Mouse (Mus musculus): ENCODE measurements around the gene Fmo2. TPM values are rescaled to one million over a fixed set of nuclear protein-coding genes. Genes with fewer than 3 reads are reported as not detected.

Fmo2 gene
- polyA plus RNA-seq, 1 experiment from 2014 or later, result 0.42 TPM

- POLR2A ChIA-PET, result no interaction called here
Measured at GRCm38 (mm10) chr1:162853812-162854482, 44.6 kb downstream of the Fmo2 start.

DNA sequence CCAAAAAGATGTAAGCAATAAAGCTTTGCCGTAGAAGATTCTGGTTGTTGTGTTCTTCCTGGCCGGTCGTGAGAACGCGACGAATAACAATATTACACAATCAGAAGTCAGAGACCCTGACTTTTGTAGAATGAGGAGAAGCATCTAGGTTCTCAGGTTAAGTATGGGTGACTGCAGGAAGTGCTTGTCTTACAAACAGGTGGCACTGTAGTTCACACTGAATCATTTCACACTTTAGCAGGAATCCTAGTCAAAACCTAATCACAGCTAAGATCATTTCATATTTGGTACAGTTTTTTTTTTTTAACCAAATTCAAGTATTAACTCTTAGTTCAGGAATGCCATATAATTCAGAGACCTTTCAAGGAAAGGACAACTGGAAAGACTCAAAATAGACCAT is 51.0 kb downstream of the Fmo2 start:
- in situ Hi-C loops (cut with MboI; ENCODE audit: low pct_unique_long_range_greater_than_20kb), result loop anchor here (5.0 kb wide), 1 partner anchor 55 kb away; no protein-coding TSS in a partner anchor
- ChIA-PET CTCF (interaction anchor here (0.9 to 2.6 kb wide), 8 partner anchors 8 to 207 kb away, joined by 3 to 10 read pairs (median 4); no protein-coding TSS in a partner anchor), POLR2A (interaction anchor here (0.6 kb wide), 1 partner anchor 213 kb away, joined by 3 read pairs; no protein-coding TSS in a partner anchor)
- DNase-seq (ENCODE audit: low read depth, low spot score) (no peak), ATAC-seq (no peak)
- TF ChIP-seq CTCF (IDR thresholded peaks at IDR 0.05), result no peak
- H3K27me3 ChIP-seq, result peaks cover 8% of the 10 kb centered on the region

More at GRCm38 (mm10) chr1:162853812-162854482, 44.6 kb downstream of the Fmo2 start:
- TF ChIP-seq CTCF (IDR thresholded peaks at IDR 0.05), result no peak
- ATAC-seq, result no peak
- no peak for DNase-seq (ENCODE audit: low read depth, low spot score)
- H3K27me3 ChIP-seq, result peaks cover 5% of the 10 kb centered on the region
- CTCF ChIA-PET, result no interaction called here
- in situ Hi-C loops (cut with MboI; ENCODE audit: low pct_unique_long_range_greater_than_20kb), result no loop called here

DNA sequence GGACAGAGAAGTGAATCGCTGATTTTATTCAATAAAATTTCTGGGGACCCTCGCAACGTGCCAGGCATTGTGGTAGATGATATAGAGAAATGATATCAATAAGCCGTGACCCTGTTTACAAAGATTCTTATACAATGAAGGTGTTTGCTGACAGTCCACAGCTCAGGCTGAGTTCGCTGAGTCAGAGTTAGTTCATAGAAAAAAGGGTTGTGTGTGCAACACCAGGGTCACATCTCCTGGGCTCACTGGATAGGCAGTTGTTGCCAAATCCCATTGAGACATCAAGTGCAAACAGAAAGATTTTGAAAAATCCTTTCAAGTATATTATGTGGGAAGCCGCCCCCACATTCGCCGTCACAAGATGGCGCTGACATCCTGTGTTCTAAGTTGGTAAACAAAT is 58.3 kb downstream of the Fmo2 start:
- ATAC-seq (no peak), DNase-seq (ENCODE audit: low read depth, low spot score) (no peak)
- in situ Hi-C loops (cut with MboI; ENCODE audit: low pct_unique_long_range_greater_than_20kb), result no loop called here
- peaks cover 5% of the 10 kb centered on the region for H3K27me3 ChIP-seq
- TF ChIP-seq CTCF (IDR thresholded peaks at IDR 0.05), result no peak
- ChIA-PET POLR2A (interaction anchor here (0.6 kb wide), 1 partner anchor 16 kb away, joined by 6 read pairs; no protein-coding TSS in a partner anchor), CTCF (interaction anchor here (1.0 to 2.3 kb wide), 3 partner anchors 8 to 57 kb away, joined by 3 to 10 read pairs (median 3); no protein-coding TSS in a partner anchor)

GRCm38 (mm10) chr1:162838976-162839375 is 59.5 kb downstream of the Fmo2 start:
- POLR2A ChIA-PET, result no interaction called here
- peaks cover 5% of the 10 kb centered on the region for H3K27me3 ChIP-seq
- ATAC-seq (no peak), DNase-seq (ENCODE audit: low read depth, low spot score) (no peak)
- CTCF ChIA-PET, result interaction anchor here (1.0 to 2.3 kb wide), 2 partner anchors 10 to 58 kb away, joined by 3 to 10 read pairs; no protein-coding TSS in a partner anchor
- no peak for TF ChIP-seq CTCF (IDR thresholded peaks at IDR 0.05)
- in situ Hi-C loops (cut with MboI; ENCODE audit: low pct_unique_long_range_greater_than_20kb), result no loop called here

DNA sequence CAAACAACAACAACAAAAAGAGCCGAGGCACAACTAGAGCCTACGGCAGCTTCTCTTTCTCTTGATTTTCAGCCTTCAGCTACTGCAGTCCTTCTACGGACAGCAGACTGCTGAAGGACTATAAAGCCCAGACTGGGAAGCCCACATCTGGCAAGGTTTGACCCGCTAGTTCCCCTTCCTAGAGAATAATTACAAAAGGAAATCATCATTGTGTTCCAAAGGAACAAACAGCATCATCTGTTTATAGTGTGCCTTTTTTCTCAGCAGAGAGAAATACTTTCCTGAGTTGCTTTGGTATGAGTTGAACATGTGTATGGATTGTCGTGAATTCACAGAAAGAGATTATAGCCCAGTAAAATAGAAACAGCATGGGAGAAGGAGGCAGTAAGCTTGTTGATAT is 64.2 kb downstream of the Fmo2 start:
- POLR2A ChIA-PET, result no interaction called here
- ATAC-seq (no peak), DNase-seq (ENCODE audit: low read depth, low spot score) (no peak)
- CTCF ChIA-PET, result no interaction called here
- in situ Hi-C loops (cut with MboI; ENCODE audit: low pct_unique_long_range_greater_than_20kb), result no loop called here
- H3K27me3 ChIP-seq, result peaks cover 5% of the 10 kb centered on the region
- no peak for TF ChIP-seq CTCF (IDR thresholded peaks at IDR 0.05)

DNA sequence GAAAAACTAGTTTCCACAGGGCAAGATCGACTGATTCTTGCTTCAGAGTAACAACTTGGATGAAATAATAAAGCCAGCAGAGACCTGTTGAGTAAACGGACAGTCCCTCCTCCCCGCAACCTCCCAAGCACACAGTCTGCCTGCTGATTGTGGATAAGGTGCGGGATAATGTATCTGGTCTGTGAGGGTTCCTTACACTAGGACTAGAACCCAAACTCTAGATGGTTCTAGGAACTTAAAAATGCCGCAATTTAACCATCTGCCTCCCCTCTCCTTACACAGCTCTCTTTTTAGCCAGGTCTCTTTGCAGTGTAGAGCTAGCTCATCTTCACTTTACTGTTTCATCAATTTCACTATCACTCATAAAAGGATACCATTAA is 66.0 kb downstream of the Fmo2 start:
- no peak for DNase-seq (ENCODE audit: low read depth, low spot score)
- ChIA-PET POLR2A (no interaction called here), CTCF (interaction anchor here (1.2 kb wide), 1 partner anchor 16 kb away, joined by 5 read pairs; no protein-coding TSS in a partner anchor)
- in situ Hi-C loops (cut with MboI; ENCODE audit: low pct_unique_long_range_greater_than_20kb), result no loop called here
- no peak for ATAC-seq
- TF ChIP-seq CTCF (IDR thresholded peaks at IDR 0.05), result no peak
- peaks cover 5% of the 10 kb centered on the region for H3K27me3 ChIP-seq

- peaks cover 5% of the 10 kb centered on the region for H3K27me3 ChIP-seq
- ATAC-seq (no peak), DNase-seq (ENCODE audit: low read depth, low spot score) (no peak)
- ChIA-PET CTCF (no interaction called here), POLR2A (no interaction called here)
- no peak for TF ChIP-seq CTCF (IDR thresholded peaks at IDR 0.05)
- in situ Hi-C loops (cut with MboI; ENCODE audit: low pct_unique_long_range_greater_than_20kb), result no loop called here
Measured at GRCm38 (mm10) chr1:162831838-162832573, 66.5 kb downstream of the Fmo2 start.

Other genes with a start within 250 kb of the Fmo2 start
- gene Myocos, start 240.5 kb downstream of the Fmo2 start, polyA plus RNA-seq (2021), result not detected
- 78.5 TPM for gene Prrc2c, start 158.2 kb downstream of the Fmo2 start, polyA plus RNA-seq (2021)
- 0.14 TPM for gene Fmo4, start 84.8 kb downstream of the Fmo2 start, polyA plus RNA-seq (2021)
- 19.1 TPM for gene Fmo1, start 32.1 kb downstream of the Fmo2 start, polyA plus RNA-seq (2021)
- gene Fmo6, start 38.8 kb upstream of the Fmo2 start, polyA plus RNA-seq (2021), result not detected
- not detected for gene Fmo3, start 85.8 kb upstream of the Fmo2 start, polyA plus RNA-seq (2021)
- gene Mroh9, start 186.9 kb upstream of the Fmo2 start, polyA plus RNA-seq (2021), result not detected

Data from Patski (cell line).